Mouse (Mus musculus) heart, embryonic 12.5 days (tissue): Measurements from ENCODE around the gene Mast4. TPM values are rescaled to one million over a fixed set of nuclear protein-coding genes. Genes with fewer than 3 reads are reported as not detected.

Source experiments
- ATAC-seq: fragments of 200-750 bp; cut with Nextera tagmentation; 2 replicates; pipeline ENCODE4 v1.8.0; 2017; ENCODE audit warnings: moderate TSS enrichment, moderate library complexity; ENCODE audit not compliant: insufficient number of reproducible peaks, low FRiP score
- H3K27ac ChIP-seq: fragments of 300-500 bp; sonication (generic); 2 replicates; pipeline ENCODE4 v1.5.1; 2016; ENCODE audit warnings: mild to moderate bottlenecking, moderate library complexity; ENCODE audit not compliant: poor library complexity, severe bottlenecking
- H3K27me3 ChIP-seq: fragments of 300-500 bp; sonication (generic); replicated peaks from 2 replicates; pipeline ENCODE4 v1.6.1; 2016; ENCODE audit warnings: mild to moderate bottlenecking, moderate library complexity
- H3K36me3 ChIP-seq: fragments of 300-500 bp; sonication (generic); 2 replicates; pipeline ENCODE4 v1.6.1; 2016; ENCODE audit warnings: mild to moderate bottlenecking, moderate library complexity
- H3K4me1 ChIP-seq: fragments of 300-500 bp; sonication (generic); replicated peaks from 2 replicates; pipeline ENCODE4 v1.6.1; 2016; ENCODE audit warnings: mild to moderate bottlenecking
- H3K4me2 ChIP-seq: fragments of 300-500 bp; sonication (generic); 2 replicates; pipeline ENCODE4 v1.6.1; 2016; ENCODE audit warnings: mild to moderate bottlenecking, moderate library complexity
- H3K4me3 ChIP-seq: fragments of 300-500 bp; sonication (generic); 2 replicates; pipeline ENCODE4 v1.5.1; 2016; ENCODE audit warnings: mild to moderate bottlenecking
- H3K9ac ChIP-seq: fragments of 300-500 bp; sonication (generic); 2 replicates; pipeline ENCODE4 v1.6.1; 2016; ENCODE audit warnings: mild to moderate bottlenecking, moderate library complexity
- H3K9me3 ChIP-seq: fragments of 300-500 bp; sonication (generic); replicated peaks from 2 replicates; pipeline ENCODE4 v1.6.1; 2016; ENCODE audit warnings: mild to moderate bottlenecking, moderate library complexity
- WGBS: fragments of 180-500 bp; shearing (Covaris S2); methylation state at CpG from one replicate; pipeline ENCODE4 v1.1.7; 2016; 5-methylcytosine and 5-hydroxymethylcytosine counted together
- polyA plus RNA-seq: library from polyadenylated mRNA; unstranded; fragments of >200 nt; fragmentation: Nextera tagmentation; extraction: Ambion mirVana; gene quantifications from 2 replicates; pipeline ENCODE4 v1.2.1, GENCODE M21; 2016

Mast4 gene
- polyA plus RNA-seq, 1 experiment from 2014 or later = 52.1 TPM

- 84% methylated on average over 6 of the region's 6 CpGs for whole genome bisulfite sequencing
- no peak overlapping the region for H3K4me2 ChIP-seq
These were observed 644.9 kb downstream of the Mast4 start for GRCm38 (mm10) chr13:102689201-102690090.

GRCm38 (mm10) chr13:102688121-102688520 is 646.2 kb downstream of the Mast4 start:
- no peak for ATAC-seq
- H3K36me3 ChIP-seq = no peaks in the 10 kb centered on the region
- no peak overlapping the region for H3K4me3 ChIP-seq
- H3K9me3 ChIP-seq = no peaks in the 10 kb centered on the region
- H3K9ac ChIP-seq = no peak overlapping the region
- no peaks in the 10 kb centered on the region for H3K27me3 ChIP-seq
- no peak overlapping the region for H3K4me2 ChIP-seq
- H3K4me1 ChIP-seq = peaks cover 8% of the 10 kb centered on the region
- WGBS = 76% methylated on average over 1 of the region's 1 CpGs
- H3K27ac ChIP-seq = no peak overlapping the region

More at GRCm38 (mm10) chr13:102689201-102690090, 644.9 kb downstream of the Mast4 start:
- Histone ChIP-seq H3K4me1 (peaks cover 13% of the 10 kb centered on the region), H3K27ac (no peak overlapping the region), H3K9ac (no peak overlapping the region), H3K4me3 (no peak overlapping the region), H3K36me3 (no peaks in the 10 kb centered on the region), H3K27me3 (no peaks in the 10 kb centered on the region), H3K9me3 (no peaks in the 10 kb centered on the region)
- ATAC-seq = no peak

- Histone ChIP-seq H3K4me3 (no peak overlapping the region), H3K9ac (no peak overlapping the region), H3K9me3 (no peaks in the 10 kb centered on the region), H3K27me3 (no peaks in the 10 kb centered on the region), H3K27ac (no peak overlapping the region), H3K36me3 (no peaks in the 10 kb centered on the region), H3K4me1 (no peaks in the 10 kb centered on the region), H3K4me2 (no peak overlapping the region)
- no peak for ATAC-seq
- WGBS = 61% methylated on average over 4 of the region's 4 CpGs
These were observed 649.4 kb downstream of the Mast4 start for GRCm38 (mm10) chr13:102684890-102685289.
